Mouse (Mus musculus) lung, adult 2 months (tissue): ENCODE data around the gene Eif4h.
A peak's percentile ranks its signal among the peaks of the same experiment; 100 is the strongest.

Experiments
- CTCF ChIP-seq: fragments of 200-500 bp; IDR thresholded peaks from 2 replicates; pipeline ENCODE4 v1.5.1; 2011; ENCODE audit warnings: mild to moderate bottlenecking, low read length, control low read depth; ENCODE audit not compliant: insufficient read depth
- POLR2A ChIP-seq: fragments of 200-500 bp; IDR thresholded peaks from 2 replicates; pipeline ENCODE4 v1.6.1; 2011; ENCODE audit warnings: low read depth, mild to moderate bottlenecking, control low read depth, low read length, borderline replicate concordance; ENCODE audit errors: extremely low read depth

DNA sequence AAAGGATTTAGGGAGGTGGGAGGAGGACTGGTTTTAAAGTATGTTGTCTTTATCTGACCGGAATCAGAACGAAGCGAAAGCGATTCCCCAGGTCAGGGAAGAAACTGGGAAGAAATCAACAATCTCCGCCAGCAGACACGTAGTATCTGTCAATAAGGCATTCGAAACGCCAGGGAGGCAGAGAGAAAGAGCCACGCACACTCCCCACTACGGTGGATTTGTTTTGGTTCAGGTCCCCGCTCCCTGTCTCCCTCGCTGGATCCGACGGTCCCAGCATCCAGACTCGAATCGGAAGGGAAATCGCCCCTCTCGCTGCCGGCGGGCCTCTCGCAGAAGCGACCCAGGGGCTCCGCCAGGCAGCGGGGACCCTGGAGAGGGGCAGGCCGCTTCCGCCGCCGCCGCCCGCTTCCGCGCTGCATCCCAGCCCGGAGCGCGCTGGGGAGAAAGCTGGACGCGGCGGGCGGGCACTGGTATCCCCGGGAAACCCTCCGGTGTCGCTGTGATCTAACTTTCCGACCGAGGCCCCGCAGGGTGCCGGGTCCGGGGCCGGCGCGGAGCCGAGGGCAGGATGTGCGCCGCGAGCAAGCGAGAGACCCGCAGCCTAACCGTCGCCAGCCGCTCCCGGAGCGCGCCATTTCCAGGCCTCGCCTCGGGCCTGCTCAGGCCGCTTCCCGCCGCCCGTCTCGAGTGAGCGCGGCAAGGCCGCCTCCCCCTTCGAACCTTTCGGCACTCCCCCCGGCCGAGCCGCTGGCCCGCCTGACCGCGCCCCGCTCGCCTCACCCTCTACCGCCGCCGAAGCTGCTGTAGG, 625 bp downstream of the Eif4h start:
- TF ChIP-seq POLR2A (peak; percentile 15; the same call in 1 of the 2 replicates), CTCF (no peak)
